Mouse (Mus musculus) limb, embryonic 14.5 days (tissue): Measurements from ENCODE around the gene Cacnb4. TPM values are rescaled to one million over a fixed set of nuclear protein-coding genes. Genes with fewer than 3 reads are reported as not detected.

Source experiments
- ATAC-seq: fragments of 200-750 bp; cut with Nextera tagmentation; 2 replicates; pipeline ENCODE4 v1.8.0; 2017; ENCODE audit warnings: low read depth, moderate number of reproducible peaks, moderate TSS enrichment; ENCODE audit not compliant: low FRiP score
- DNase-seq: peaks from one replicate; pipeline ENCODE4 v3.0.0-alpha.2; 2015; ENCODE audit warnings: low spot score
- H3K27ac ChIP-seq: fragments of 300-500 bp; sonication (generic); replicated peaks from 2 replicates; pipeline ENCODE4 v1.5.1; 2014; ENCODE audit warnings: low read depth, mild to moderate bottlenecking, low read length, moderate library complexity, mixed read lengths
- H3K27me3 ChIP-seq: fragments of 300-500 bp; sonication (generic); 2 replicates; pipeline ENCODE4 v1.6.1; 2014; ENCODE audit warnings: low read length, mixed read lengths; ENCODE audit not compliant: control insufficient read depth, insufficient read depth
- H3K36me3 ChIP-seq: fragments of 300-500 bp; sonication (generic); 2 replicates; pipeline ENCODE4 v1.6.1; 2014; ENCODE audit warnings: mild to moderate bottlenecking, low read length, moderate library complexity, mixed read lengths; ENCODE audit not compliant: control insufficient read depth, insufficient read depth
- H3K4me1 ChIP-seq: fragments of 300-500 bp; sonication (generic); 2 replicates; pipeline ENCODE4 v1.6.1; 2014; ENCODE audit warnings: antibody characterized with exemption, low read length, mixed read lengths; ENCODE audit not compliant: control insufficient read depth, insufficient read depth
- H3K4me2 ChIP-seq: fragments of 300-500 bp; sonication (generic); replicated peaks from 2 replicates; pipeline ENCODE4 v1.6.1; 2014; ENCODE audit warnings: low read depth, mild to moderate bottlenecking, low read length, moderate library complexity; ENCODE audit not compliant: severe bottlenecking
- H3K4me3 ChIP-seq: fragments of 300-500 bp; sonication (generic); replicated peaks from 2 replicates; pipeline ENCODE4 v1.5.1; 2014; ENCODE audit warnings: low read length
- H3K9ac ChIP-seq: fragments of 300-500 bp; sonication (generic); 2 replicates; pipeline ENCODE4 v1.6.1; 2014; ENCODE audit warnings: mild to moderate bottlenecking, low read depth, low read length, moderate library complexity; ENCODE audit not compliant: severe bottlenecking
- H3K9me3 ChIP-seq: fragments of 300-500 bp; sonication (generic); 2 replicates; pipeline ENCODE4 v1.6.1; 2016; ENCODE audit warnings: low read length; ENCODE audit not compliant: control insufficient read depth
- POLR2A ChIP-seq: fragments of 200-500 bp; IDR thresholded peaks from 2 replicates; pipeline ENCODE4 v1.8.0; 2012; ENCODE audit warnings: inconsistent platforms, mild to moderate bottlenecking, moderate library complexity, borderline replicate concordance; ENCODE audit not compliant: insufficient read depth, insufficient read length; ENCODE audit errors: extremely low read depth
- whole genome bisulfite sequencing: fragments of 180-500 bp; shearing (Covaris S2); extraction: QIAGEN DNeasy Blood & Tissue Kit; methylation state at CpG from one replicate; pipeline ENCODE4 v1.1.7; 2014; 5-methylcytosine and 5-hydroxymethylcytosine counted together
- polyA plus RNA-seq, 2 experiments: library from polyadenylated mRNA; depleted of rRNA in 1 of 2; stranded (reverse) in 1 of 2; unstranded in 1 of 2; fragments of >200 nt; fragmentation: Nextera tagmentation in 1 of 2; extraction: Ambion mirVana in 1 of 2; gene quantifications; 2 replicates each; pipeline versions ENCODE4 v1.2.1 to v1.2.3; 2012 to 2014

Gene Cacnb4
- polyA plus RNA-seq, 2 experiments: 0.81 to 0.91 TPM

DNA sequence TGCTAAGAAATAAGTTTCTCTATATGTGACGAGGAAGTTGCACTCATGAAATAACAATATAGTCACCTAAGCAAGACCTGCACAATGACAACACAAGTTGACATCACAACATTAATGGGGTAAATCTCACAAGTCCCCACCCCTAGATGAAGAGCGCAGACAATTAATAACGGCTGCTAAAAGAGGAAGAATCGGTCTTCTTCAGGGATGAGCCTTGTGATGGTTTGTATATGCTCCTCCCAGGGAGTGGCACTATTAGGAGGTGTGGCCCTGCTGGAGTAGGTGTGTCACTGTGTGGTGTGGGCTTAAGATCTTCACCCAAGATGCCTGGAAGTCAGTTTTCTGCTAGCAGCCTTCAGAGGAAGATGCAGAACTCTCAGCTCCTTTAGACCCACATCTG is 70.3 kb downstream of the Cacnb4 start:
- Histone ChIP-seq H3K9me3 (no peaks in the 10 kb centered on the region), H3K4me3 (no peak overlapping the region), H3K27me3 (no peaks in the 10 kb centered on the region), H3K4me1 (no peaks in the 10 kb centered on the region), H3K27ac (no peak overlapping the region), H3K4me2 (no peak overlapping the region), H3K36me3 (no peaks in the 10 kb centered on the region), H3K9ac (no peak overlapping the region)
- 91% methylated on average over 4 of the region's 4 CpGs for WGBS
- DNase-seq: no peak
- TF ChIP-seq POLR2A: no peak
- no peak for ATAC-seq

GRCm38 (mm10) chr2:52605321-52605720 is 71.3 kb downstream of the Cacnb4 start:
- Histone ChIP-seq H3K4me1 (no peaks in the 10 kb centered on the region), H3K9me3 (no peaks in the 10 kb centered on the region), H3K4me3 (no peak overlapping the region), H3K27ac (no peak overlapping the region), H3K36me3 (no peaks in the 10 kb centered on the region), H3K9ac (no peak overlapping the region), H3K4me2 (no peak overlapping the region), H3K27me3 (no peaks in the 10 kb centered on the region)
- DNase-seq: peak; percentile 58
- ATAC-seq: no peak
- WGBS: 16% methylated on average over 4 of the region's 4 CpGs
- no peak for TF ChIP-seq POLR2A

DNA sequence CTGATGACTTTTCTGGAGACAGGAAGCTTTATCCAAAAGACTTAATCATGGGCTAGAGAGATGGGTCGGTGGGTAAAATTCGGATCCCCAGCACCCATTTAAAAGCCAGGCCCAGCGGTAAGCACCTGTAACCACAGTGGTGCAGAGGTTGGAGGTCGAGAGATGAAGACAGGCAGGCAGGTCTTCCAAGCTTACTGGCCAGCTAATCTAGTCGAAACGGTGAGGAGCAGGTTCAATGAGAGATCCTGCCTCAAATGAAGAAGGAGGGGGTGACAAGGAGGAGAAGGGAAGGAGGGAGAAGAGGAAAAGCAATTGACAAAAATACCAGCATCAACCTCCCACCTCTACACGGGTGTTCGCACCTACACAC is 72.0 kb downstream of the Cacnb4 start:
- 85% methylated on average over 8 of the region's 8 CpGs for WGBS
- no peak for TF ChIP-seq POLR2A
- no peak for ATAC-seq
- Histone ChIP-seq H3K4me3 (no peak overlapping the region), H3K27ac (no peak overlapping the region), H3K9ac (no peak overlapping the region), H3K27me3 (no peaks in the 10 kb centered on the region), H3K4me2 (no peak overlapping the region), H3K4me1 (no peaks in the 10 kb centered on the region), H3K9me3 (no peaks in the 10 kb centered on the region), H3K36me3 (no peaks in the 10 kb centered on the region)
- DNase-seq: no peak

DNA sequence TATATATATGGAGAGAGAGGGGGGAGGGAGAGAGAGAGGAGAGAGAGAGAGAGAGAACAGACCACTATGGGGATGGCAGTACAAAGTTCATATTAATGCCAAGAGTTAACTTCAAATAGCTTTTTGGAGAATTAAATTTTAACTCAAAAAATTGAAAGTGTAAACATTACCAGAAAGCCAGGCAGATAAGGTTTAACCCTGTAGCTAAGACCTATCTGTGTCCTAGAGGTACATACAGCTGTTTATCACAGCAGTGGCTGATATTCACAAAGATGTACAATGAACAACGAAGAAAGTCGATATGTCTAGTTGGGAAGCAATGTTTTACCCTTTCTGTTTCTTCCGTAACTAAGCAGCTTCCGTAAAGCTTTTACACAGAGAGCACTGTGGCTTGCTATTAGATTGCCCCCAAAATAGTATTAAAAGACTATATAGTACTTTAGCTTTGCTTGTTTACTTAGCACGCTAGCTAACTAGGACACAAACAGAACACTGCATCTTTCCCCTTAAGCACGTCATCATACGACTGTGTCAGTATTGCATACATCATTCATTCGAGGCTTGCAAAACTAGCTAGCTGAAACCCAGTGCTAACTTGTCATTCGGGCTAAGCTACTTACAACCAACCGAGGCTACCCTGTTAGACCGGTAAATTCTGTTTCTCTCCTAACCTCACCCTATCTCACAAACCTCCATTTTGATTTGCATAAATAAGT is 72.5 kb downstream of the Cacnb4 start:
- 88% methylated on average over 11 of the region's 11 CpGs for WGBS
- no peak for TF ChIP-seq POLR2A
- Histone ChIP-seq H3K27ac (no peak overlapping the region), H3K27me3 (no peaks in the 10 kb centered on the region), H3K9ac (no peak overlapping the region), H3K4me1 (no peaks in the 10 kb centered on the region), H3K4me2 (no peak overlapping the region), H3K4me3 (no peak overlapping the region), H3K36me3 (no peaks in the 10 kb centered on the region), H3K9me3 (no peaks in the 10 kb centered on the region)
- DNase-seq (no peak), ATAC-seq (no peak)

GRCm38 (mm10) chr2:52603421-52603820 is 73.2 kb downstream of the Cacnb4 start:
- no peak overlapping the region for H3K4me3 ChIP-seq
- H3K27ac ChIP-seq: no peak overlapping the region

More at GRCm38 (mm10) chr2:52603421-52603820, 73.2 kb downstream of the Cacnb4 start:
- H3K36me3 ChIP-seq: no peaks in the 10 kb centered on the region
- H3K9ac ChIP-seq: no peak overlapping the region
- H3K9me3 ChIP-seq: no peaks in the 10 kb centered on the region
- H3K27me3 ChIP-seq: no peaks in the 10 kb centered on the region
- H3K4me2 ChIP-seq: no peak overlapping the region
- no peaks in the 10 kb centered on the region for H3K4me1 ChIP-seq
- 72% methylated on average over 6 of the region's 6 CpGs for WGBS
- TF ChIP-seq POLR2A: no peak
- no peak for ATAC-seq
- DNase-seq: no peak
